Mouse (Mus musculus) liver, embryonic 12.5 days (tissue): Measurements from ENCODE around the gene Olfr517. TPM values are rescaled to one million over a fixed set of nuclear protein-coding genes. Genes with fewer than 3 reads are reported as not detected.

Experiments used
- ATAC-seq: fragments of 200-750 bp; cut with Nextera tagmentation; 2 replicates; pipeline ENCODE4 v1.8.0; 2017; ENCODE audit warnings: moderate number of reproducible peaks, mild to moderate bottlenecking, moderate library complexity
- H3K27ac ChIP-seq: fragments of 300-500 bp; sonication (generic); 2 replicates; pipeline ENCODE4 v1.5.1; 2016; ENCODE audit warnings: mild to moderate bottlenecking
- H3K27me3 ChIP-seq: fragments of 300-500 bp; sonication (generic); replicated peaks from 2 replicates; pipeline ENCODE4 v1.6.1; 2016; ENCODE audit warnings: mild to moderate bottlenecking, moderate library complexity
- H3K36me3 ChIP-seq: fragments of 300-500 bp; sonication (generic); 2 replicates; pipeline ENCODE4 v1.6.1; 2016; ENCODE audit warnings: mild to moderate bottlenecking, moderate library complexity
- H3K4me1 ChIP-seq: fragments of 300-500 bp; sonication (generic); 2 replicates; pipeline ENCODE4 v1.6.1; 2016
- H3K4me2 ChIP-seq: fragments of 300-500 bp; sonication (generic); 2 replicates; pipeline ENCODE4 v1.6.1; 2016; ENCODE audit warnings: mild to moderate bottlenecking, moderate library complexity
- H3K4me3 ChIP-seq: fragments of 300-500 bp; sonication (generic); 2 replicates; pipeline ENCODE4 v1.5.1; 2016; ENCODE audit warnings: mild to moderate bottlenecking, moderate library complexity
- H3K9ac ChIP-seq: fragments of 300-500 bp; sonication (generic); 2 replicates; pipeline ENCODE4 v1.6.1; 2016; ENCODE audit warnings: mild to moderate bottlenecking, moderate library complexity
- H3K9me3 ChIP-seq: fragments of 300-500 bp; sonication (generic); replicated peaks from 2 replicates; pipeline ENCODE4 v1.6.1; 2016; ENCODE audit warnings: mild to moderate bottlenecking, moderate library complexity
- WGBS: fragments of 180-500 bp; shearing (Covaris S2); methylation state at CpG from one replicate; pipeline ENCODE4 v1.1.7; 2016; ENCODE audit not compliant: insufficient replicate concordance; 5-methylcytosine and 5-hydroxymethylcytosine counted together
- polyA plus RNA-seq: library from polyadenylated mRNA; unstranded; fragments of >200 nt; fragmentation: Nextera tagmentation; extraction: Ambion mirVana; gene quantifications from 2 replicates; pipeline ENCODE4 v1.2.1, GENCODE M21; 2016

Olfr517 gene
- polyA plus RNA-seq: not detected in 2 replicates

- Histone ChIP-seq H3K4me1 (no peaks in the 10 kb centered on the region), H3K4me2 (no peak within 1 kb of the TSS), H3K4me3 (no peak within 1 kb of the TSS), H3K27me3 (no peaks in the 10 kb centered on the region), H3K9me3 (no peaks in the 10 kb centered on the region), H3K27ac (no peak within 1 kb of the TSS), H3K36me3 (no peaks in the 10 kb centered on the region), H3K9ac (no peak within 1 kb of the TSS)
- ATAC-seq: no peak
- 35% methylated on average over 2 of the region's 2 CpGs for WGBS
Measured at GRCm38 (mm10) chr7:108872279-108872678, at the start of gene Olfr517. Gene Olfr517, minus strand, starts transcription at chr7:108872379.

- no peak overlapping the region for H3K4me3 ChIP-seq
- no peak overlapping the region for H3K27ac ChIP-seq
- WGBS: 57% methylated on average over 2 of the region's 2 CpGs
- no peaks in the 10 kb centered on the region for H3K36me3 ChIP-seq
- no peak overlapping the region for H3K4me2 ChIP-seq
- no peaks in the 10 kb centered on the region for H3K9me3 ChIP-seq
- no peaks in the 10 kb centered on the region for H3K27me3 ChIP-seq
- no peaks in the 10 kb centered on the region for H3K4me1 ChIP-seq
- no peak for ATAC-seq
- H3K9ac ChIP-seq: no peak overlapping the region
Measured at GRCm38 (mm10) chr7:108903969-108904368, 31.8 kb upstream of the Olfr517 start.

- Histone ChIP-seq H3K4me3 (no peak within 1 kb of the TSS), H3K4me1 (no peaks in the 10 kb centered on the region), H3K9ac (no peak within 1 kb of the TSS), H3K27me3 (no peaks in the 10 kb centered on the region), H3K27ac (no peak within 1 kb of the TSS), H3K36me3 (no peaks in the 10 kb centered on the region), H3K4me2 (no peak within 1 kb of the TSS), H3K9me3 (no peaks in the 10 kb centered on the region)
- no peak for ATAC-seq
- WGBS: 65% methylated on average over 5 of the region's 5 CpGs
Measured at GRCm38 (mm10) chr7:108894320-108894719, 22.1 kb upstream of the Olfr517 start, which contains the start of gene Olfr519. Gene Olfr519, minus strand, starts transcription at chr7:108894420.

- H3K27me3 ChIP-seq: no peaks in the 10 kb centered on the region
- no peak within 1 kb of the TSS for H3K4me3 ChIP-seq
- ATAC-seq: no peak
- H3K9ac ChIP-seq: no peak within 1 kb of the TSS
- WGBS: 65% methylated on average over 4 of the region's 4 CpGs
- no peak within 1 kb of the TSS for H3K27ac ChIP-seq
- no peaks in the 10 kb centered on the region for H3K9me3 ChIP-seq
- no peaks in the 10 kb centered on the region for H3K36me3 ChIP-seq
- H3K4me1 ChIP-seq: no peaks in the 10 kb centered on the region
- H3K4me2 ChIP-seq: no peak within 1 kb of the TSS
Measured at GRCm38 (mm10) chr7:108884906-108885305, 12.7 kb upstream of the Olfr517 start, which contains the start of gene Olfr518. Gene Olfr518, minus strand, starts transcription at chr7:108885006.

GRCm38 (mm10) chr7:108850429-108850828, 21.8 kb downstream of the Olfr517 start, which contains the start of gene Olfr516:
Gene Olfr516, minus strand, starts transcription at chr7:108850529.
- Histone ChIP-seq H3K36me3 (no peaks in the 10 kb centered on the region), H3K4me3 (no peak within 1 kb of the TSS), H3K4me1 (no peaks in the 10 kb centered on the region), H3K27me3 (no peaks in the 10 kb centered on the region), H3K9me3 (no peaks in the 10 kb centered on the region), H3K4me2 (no peak within 1 kb of the TSS), H3K27ac (no peak within 1 kb of the TSS), H3K9ac (no peak within 1 kb of the TSS)
- no peak for ATAC-seq
- WGBS: 77% methylated on average over 2 of the region's 2 CpGs

- no peak for ATAC-seq
- Histone ChIP-seq H3K27ac (no peak within 1 kb of the TSS), H3K9ac (no peak within 1 kb of the TSS), H3K27me3 (no peaks in the 10 kb centered on the region), H3K36me3 (no peaks in the 10 kb centered on the region), H3K4me2 (no peak within 1 kb of the TSS), H3K9me3 (peaks cover 4% of the 10 kb centered on the region; the same call in 1 of the 2 replicates), H3K4me1 (no peaks in the 10 kb centered on the region), H3K4me3 (no peak within 1 kb of the TSS)
Measured at GRCm38 (mm10) chr7:108825897-108826296, 46.3 kb downstream of the Olfr517 start, which contains the start of gene Olfr514. Gene Olfr514, minus strand, starts transcription at chr7:108825997.

Other genes with a start within 250 kb of the Olfr517 start
- gene Olfr508, start 242.4 kb downstream of the Olfr517 start, polyA plus RNA-seq: not detected in 2 replicates
- not detected in 2 replicates for gene Olfr509, start 220.5 kb downstream of the Olfr517 start, polyA plus RNA-seq
- not detected in 2 replicates for gene Olfr510, start 206.0 kb downstream of the Olfr517 start, polyA plus RNA-seq
- not detected in 2 replicates for gene Olfr512, start 159.1 kb downstream of the Olfr517 start, polyA plus RNA-seq
- not detected in 2 replicates for gene Olfr513, start 121.4 kb downstream of the Olfr517 start, polyA plus RNA-seq
- not detected in 2 replicates for gene Olfr514, start 46.4 kb downstream of the Olfr517 start, polyA plus RNA-seq
- gene Olfr516, start 21.9 kb downstream of the Olfr517 start, polyA plus RNA-seq: not detected in 2 replicates
- not detected in 2 replicates for gene Olfr518, start 12.6 kb upstream of the Olfr517 start, polyA plus RNA-seq
- gene Olfr519, start 22.0 kb upstream of the Olfr517 start, polyA plus RNA-seq: not detected in 2 replicates
- gene Nlrp10, start 57.8 kb upstream of the Olfr517 start, polyA plus RNA-seq: 0.08 and 0.10 TPM in 2 replicates
- 60.3 and 61.3 TPM in 2 replicates for gene Eif3f, start 62.0 kb upstream of the Olfr517 start, polyA plus RNA-seq
- 0.04 and 0.19 TPM in 2 replicates for gene Tub, start 78.0 kb upstream of the Olfr517 start, polyA plus RNA-seq
- gene Ric3, start 211.0 kb upstream of the Olfr517 start, polyA plus RNA-seq: 0.93 and 1.1 TPM in 2 replicates